ENCODE assay signal across 14 mouse cellular contexts in genomic region chrX:153451946-153452345, GRCm38 (mm10).
"Had no signal": no experiment of that assay in that cellular context is flagged by ENCODE, and none has a peak within 500 bp of the region (broad histone marks: within the 10 kb centered on the region; RNA-seq: fewer than 3 reads in every experiment).

No protein-coding gene starts in this region.

- H3K36me3 ChIP-seq: limb, embryonic 15.5 days; liver, embryonic 13.5 days; lung, embryonic 15.5 days; midbrain, embryonic 15.5 days; neural tube, embryonic 12.5 days had no signal

- H3K4me1 ChIP-seq: limb, embryonic 15.5 days; liver, embryonic 13.5 days; lung, embryonic 15.5 days; midbrain, embryonic 15.5 days; neural tube, embryonic 12.5 days had no signal

- ATAC-seq: liver, postnatal 0 days; midbrain, embryonic 15.5 days had no signal

- H3K4me2 ChIP-seq: limb, embryonic 15.5 days; liver, embryonic 13.5 days; lung, embryonic 15.5 days; midbrain, embryonic 11.5 days; midbrain, embryonic 15.5 days; neural tube, embryonic 12.5 days had no signal

- H3K27me3 ChIP-seq: limb, embryonic 15.5 days; liver, embryonic 13.5 days; lung, embryonic 15.5 days; megakaryocyte, embryonic 14.5 days; midbrain, embryonic 15.5 days; neural tube, embryonic 12.5 days had no signal

- H3K27ac ChIP-seq: limb, embryonic 15.5 days; liver, embryonic 13.5 days; lung, embryonic 15.5 days; macrophage; midbrain, embryonic 15.5 days; neural tube, embryonic 12.5 days had no signal

- H3K4me3 ChIP-seq: limb, embryonic 15.5 days; liver, embryonic 13.5 days; lung, embryonic 15.5 days; megakaryocyte, embryonic 14.5 days; midbrain, embryonic 15.5 days; neural tube, embryonic 12.5 days had no signal

- H3K9me3 ChIP-seq: limb, embryonic 15.5 days; liver, embryonic 13.5 days; lung, embryonic 15.5 days; megakaryocyte, embryonic 14.5 days; midbrain, embryonic 15.5 days; neural tube, embryonic 12.5 days had no signal

- DNase-seq: kidney, postnatal 36 days; layer of hippocampus, adult 9-11 months; layer of hippocampus, postnatal 36 days; liver, embryonic 13.5 days; liver, postnatal 0 days; lung, postnatal 14 days; thymus, postnatal 36 days had no signal

- H3K9ac ChIP-seq: limb, embryonic 15.5 days; liver, embryonic 13.5 days; liver, postnatal 0 days; lung, embryonic 15.5 days; midbrain, embryonic 15.5 days; neural tube, embryonic 12.5 days had no signal
